Mouse (Mus musculus): ENCODE data around the gene Gm11027. TPM values are rescaled to one million over a fixed set of nuclear protein-coding genes. Genes with fewer than 3 reads are reported as not detected.
"Not testable (repeated sequence)": the region's sequence is repeated elsewhere in the genome, so short reads cannot be mapped to it uniquely, and the experiment has no call there.

Gene Gm11027
- not detected for total RNA-seq (2021)

- intact Hi-C loops (cut with DNase I); DNase-seq (ENCODE audit: low spot score in 2 of 2): not testable (repeated sequence)
Observed at GRCm38 (mm10) chr12:116275086-116275485, at the start of gene Gm11027. Gene Gm11027, plus strand, starts transcription at chr12:116275386.

GRCm38 (mm10) chr12:116226289-116227057 lies 48.7 kb upstream of the Gm11027 start:
- no peak for DNase-seq (ENCODE audit: low spot score in 2 of 2)
- intact Hi-C loops (cut with DNase I), result no loop called here

GRCm38 (mm10) chr12:116229451-116229850 lies 45.7 kb upstream of the Gm11027 start:
- intact Hi-C loops (cut with DNase I), result no loop called here
- no peak for DNase-seq (ENCODE audit: low spot score in 2 of 2)

GRCm38 (mm10) chr12:116231612-116232011 lies 43.6 kb upstream of the Gm11027 start:
- intact Hi-C loops (cut with DNase I), result no loop called here
- no peak for DNase-seq (ENCODE audit: low spot score in 2 of 2)

GRCm38 (mm10) chr12:116232061-116232460 lies 43.1 kb upstream of the Gm11027 start:
- no peak for DNase-seq (ENCODE audit: low spot score in 2 of 2)
- intact Hi-C loops (cut with DNase I), result no loop called here

GRCm38 (mm10) chr12:116235356-116235755 lies 39.8 kb upstream of the Gm11027 start:
- intact Hi-C loops (cut with DNase I), result no loop called here
- DNase-seq (ENCODE audit: low spot score in 2 of 2), result no peak

GRCm38 (mm10) chr12:116236658-116237057 lies 38.5 kb upstream of the Gm11027 start:
- intact Hi-C loops (cut with DNase I), result no loop called here
- no peak for DNase-seq (ENCODE audit: low spot score in 2 of 2)

GRCm38 (mm10) chr12:116238370-116238769 lies 36.8 kb upstream of the Gm11027 start:
- intact Hi-C loops (cut with DNase I), result no loop called here

GRCm38 (mm10) chr12:116238803-116239202 lies 36.4 kb upstream of the Gm11027 start:
- intact Hi-C loops (cut with DNase I), result no loop called here
- DNase-seq (ENCODE audit: low spot score in 2 of 2), result no peak

More at GRCm38 (mm10) chr12:116238370-116238769, 36.8 kb upstream of the Gm11027 start:
- DNase-seq (ENCODE audit: low spot score in 2 of 2), result no peak

GRCm38 (mm10) chr12:116244601-116245000 lies 30.6 kb upstream of the Gm11027 start:
- no peak for DNase-seq (ENCODE audit: low spot score in 2 of 2)
- intact Hi-C loops (cut with DNase I), result no loop called here

- intact Hi-C loops (cut with DNase I), result no loop called here
- no peak for DNase-seq (ENCODE audit: low spot score in 2 of 2)
Observed at GRCm38 (mm10) chr12:116254652-116255051, 20.5 kb upstream of the Gm11027 start.

- DNase-seq (ENCODE audit: low spot score in 2 of 2), result no peak
- intact Hi-C loops (cut with DNase I), result no loop called here
Observed at GRCm38 (mm10) chr12:116255636-116256035, 19.6 kb upstream of the Gm11027 start.

- intact Hi-C loops (cut with DNase I), result no loop called here
- DNase-seq (ENCODE audit: low spot score in 2 of 2), result no peak
Observed at GRCm38 (mm10) chr12:116258321-116258720, 16.9 kb upstream of the Gm11027 start.

- DNase-seq (ENCODE audit: low spot score in 2 of 2), result peak; percentile 91 to 93
- intact Hi-C loops (cut with DNase I), result no loop called here
Observed at GRCm38 (mm10) chr12:116262555-116263341, 12.4 kb upstream of the Gm11027 start, which contains the start of gene Wdr60. Gene Wdr60, minus strand, starts transcription at chr12:116263022.

GRCm38 (mm10) chr12:116264756-116265155 lies 10.4 kb upstream of the Gm11027 start:
- intact Hi-C loops (cut with DNase I), result no loop called here

GRCm38 (mm10) chr12:116265275-116265674 lies 9.9 kb upstream of the Gm11027 start:
- intact Hi-C loops (cut with DNase I), result no loop called here
- no peak for DNase-seq (ENCODE audit: low spot score in 2 of 2)

More at GRCm38 (mm10) chr12:116264756-116265155, 10.4 kb upstream of the Gm11027 start:
- no peak for DNase-seq (ENCODE audit: low spot score in 2 of 2)

GRCm38 (mm10) chr12:116269450-116269849 lies 5.7 kb upstream of the Gm11027 start:
- intact Hi-C loops (cut with DNase I), result no loop called here
- no peak for DNase-seq (ENCODE audit: low spot score in 2 of 2)

- intact Hi-C loops (cut with DNase I), result no loop called here
- DNase-seq (ENCODE audit: low spot score in 2 of 2), result no peak
Observed at GRCm38 (mm10) chr12:116270538-116270937, 4.6 kb upstream of the Gm11027 start.

GRCm38 (mm10) chr12:116271071-116271470 lies 4.1 kb upstream of the Gm11027 start:
- intact Hi-C loops (cut with DNase I), result no loop called here
- DNase-seq (ENCODE audit: low spot score in 2 of 2), result no peak

GRCm38 (mm10) chr12:116273733-116274132 lies 1.5 kb upstream of the Gm11027 start:
- DNase-seq (ENCODE audit: low spot score in 2 of 2), result no peak
- intact Hi-C loops (cut with DNase I), result no loop called here

- DNase-seq (ENCODE audit: low spot score in 2 of 2), result no peak
- intact Hi-C loops (cut with DNase I), result no loop called here
Observed at GRCm38 (mm10) chr12:116275631-116276030, 445 bp downstream of the Gm11027 start.
